Mouse (Mus musculus): ENCODE data around the gene Mxra7.

GRCm38 (mm10) chr11:116821057-116821940 is 6.5 kb downstream of the Mxra7 start:
- no peak for TF ChIP-seq POLR2A (IDR thresholded peaks at IDR 0.05; ENCODE audit: extremely low read depth, insufficient read depth, low read length)
- no peak for TF ChIP-seq CTCF (IDR thresholded peaks at IDR 0.05; ENCODE audit: extremely low read depth, insufficient read depth, low read length)
